Mouse (Mus musculus) left cerebral cortex, postnatal 10 days (tissue): ENCODE results near the gene Dao. TPM values are rescaled to one million over a fixed set of nuclear protein-coding genes. Genes with fewer than 3 reads are reported as not detected.

Source experiments
- DNase-seq, 2 experiments: peaks; one replicate each; pipeline ENCODE4 v3.0.0; 2021 to 2022; ENCODE audit warnings: low spot score in 2 of 2, mixed read lengths in 1 of 2; ENCODE audit errors: extremely low spot score in 1 of 2
- intact Hi-C: fragments of 180-260 bp; cut with DNase I; formaldehyde crosslinking; loops from one replicate; pipeline ENCODE4 v1.15.1; 2025
- total RNA-seq, 2 experiments: library from RNA; stranded (reverse); gene quantifications; 2 replicates each; pipeline ENCODE4 v1.2.3; 2021

Gene Dao
- total RNA-seq, 2 experiments from 2014 or later = not detected

DNA sequence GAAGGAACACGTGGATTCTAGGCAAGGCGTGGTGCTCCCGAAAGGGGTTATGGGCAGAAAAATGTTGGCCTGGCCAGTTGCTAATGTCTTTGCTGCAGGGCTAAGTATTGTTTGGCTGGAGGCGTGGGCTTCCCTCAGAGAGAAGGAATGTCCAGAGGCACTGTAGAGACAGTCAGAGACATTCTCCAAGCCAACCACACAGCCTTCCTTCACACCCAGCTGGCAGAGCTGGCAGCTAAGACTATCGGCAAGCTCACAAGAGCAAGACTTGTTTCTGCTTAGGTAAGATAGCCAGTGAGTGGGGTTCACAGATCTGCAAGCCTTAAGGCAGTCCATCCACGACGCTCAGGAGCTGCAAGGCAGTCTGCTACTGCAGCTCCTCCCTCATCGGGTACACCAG is 26.2 kb upstream of the Dao start:
- DNase-seq = no peak
- intact Hi-C loops = no loop called here

DNA sequence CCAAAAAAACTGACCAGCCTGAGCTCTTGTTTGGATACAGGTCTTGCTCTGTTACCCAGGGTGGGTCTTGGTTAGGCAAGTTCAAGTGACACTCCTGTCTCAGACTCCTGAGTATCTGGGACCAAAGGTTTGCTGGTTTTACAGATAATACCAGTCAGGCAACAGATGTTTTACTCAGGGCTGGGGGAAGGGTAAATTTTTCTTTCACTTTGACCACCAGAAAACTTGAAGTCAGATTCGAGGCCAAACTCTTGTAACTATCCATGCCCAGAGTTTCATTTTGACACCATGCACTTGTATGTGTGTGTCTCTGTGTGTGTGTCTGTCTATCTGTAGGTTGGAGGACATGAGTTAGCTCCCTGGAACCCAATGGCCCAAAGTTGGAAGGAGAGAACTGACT is 23.0 kb upstream of the Dao start:
- intact Hi-C loops = no loop called here
- DNase-seq = no peak

DNA sequence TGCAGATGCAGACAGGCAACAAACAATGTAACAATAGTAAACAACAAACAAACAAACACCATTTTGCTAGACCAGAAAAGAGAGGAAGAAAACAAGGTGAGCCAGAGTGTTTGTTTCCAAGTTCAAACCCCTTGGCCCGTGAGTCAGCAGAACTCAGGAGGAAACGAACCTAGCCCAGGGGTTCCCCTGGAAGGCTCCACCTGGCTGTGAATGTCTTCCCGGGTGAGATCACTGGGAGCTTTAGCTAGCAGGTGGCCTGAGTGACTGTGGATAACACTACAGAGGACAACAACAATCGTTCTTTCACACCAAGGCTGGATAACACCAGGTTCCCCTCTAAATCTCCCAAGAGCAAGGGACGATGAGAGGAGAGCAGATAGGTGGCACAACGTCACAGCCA is 22.3 kb upstream of the Dao start:
- intact Hi-C loops = no loop called here
- DNase-seq = no peak

DNA sequence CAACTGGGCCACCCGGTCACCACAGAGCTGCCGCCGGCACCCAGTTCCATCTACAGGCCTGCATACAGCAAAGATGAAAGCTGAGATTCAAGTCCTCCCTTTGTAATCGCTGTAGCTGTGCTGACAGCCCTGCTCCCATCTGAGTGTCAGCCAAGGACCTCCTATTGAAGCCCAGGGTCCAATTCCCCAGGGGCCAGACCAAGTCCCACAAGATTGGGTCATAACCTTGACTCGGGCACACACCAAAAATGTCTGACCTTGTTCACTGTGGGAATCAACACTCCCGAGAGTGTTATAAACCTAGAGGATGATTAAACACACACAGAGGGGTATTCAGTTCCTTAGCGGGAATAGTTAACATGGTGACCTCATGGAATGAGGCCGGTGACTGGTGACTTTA is 21.7 kb upstream of the Dao start:
- DNase-seq = no peak
- intact Hi-C loops = no loop called here

DNA sequence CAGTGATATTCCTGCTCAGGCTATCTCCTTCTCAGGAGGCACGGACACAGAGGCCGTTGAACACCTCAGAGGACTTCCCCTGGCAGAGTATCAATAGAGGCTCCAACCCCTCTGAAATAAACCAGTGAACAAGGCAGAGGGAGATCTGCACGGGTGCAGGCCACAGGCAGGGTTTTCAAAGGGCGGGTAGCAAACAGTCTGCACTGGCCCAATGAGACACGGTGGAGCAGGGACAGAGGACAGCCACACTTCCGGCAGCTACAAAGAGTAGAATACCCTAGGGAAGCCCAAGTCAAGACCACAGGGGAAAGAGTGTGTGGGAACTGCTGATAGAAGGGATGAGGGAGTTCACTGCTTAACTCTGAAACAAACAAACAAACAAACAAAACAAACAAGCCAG is 20.0 kb upstream of the Dao start:
- intact Hi-C loops = no loop called here
- no peak for DNase-seq

GRCm38 (mm10) chr5:113984025-113984740 is 19.3 kb upstream of the Dao start:
- DNase-seq = no peak
- intact Hi-C loops = no loop called here

GRCm38 (mm10) chr5:113985737-113986136 is 17.8 kb upstream of the Dao start:
- intact Hi-C loops = no loop called here
- DNase-seq = no peak

- peak in 1 of 2 experiments; percentile 62 for DNase-seq
- intact Hi-C loops = no loop called here
Observed at GRCm38 (mm10) chr5:113986182-113986961, 17.1 kb upstream of the Dao start.

DNA sequence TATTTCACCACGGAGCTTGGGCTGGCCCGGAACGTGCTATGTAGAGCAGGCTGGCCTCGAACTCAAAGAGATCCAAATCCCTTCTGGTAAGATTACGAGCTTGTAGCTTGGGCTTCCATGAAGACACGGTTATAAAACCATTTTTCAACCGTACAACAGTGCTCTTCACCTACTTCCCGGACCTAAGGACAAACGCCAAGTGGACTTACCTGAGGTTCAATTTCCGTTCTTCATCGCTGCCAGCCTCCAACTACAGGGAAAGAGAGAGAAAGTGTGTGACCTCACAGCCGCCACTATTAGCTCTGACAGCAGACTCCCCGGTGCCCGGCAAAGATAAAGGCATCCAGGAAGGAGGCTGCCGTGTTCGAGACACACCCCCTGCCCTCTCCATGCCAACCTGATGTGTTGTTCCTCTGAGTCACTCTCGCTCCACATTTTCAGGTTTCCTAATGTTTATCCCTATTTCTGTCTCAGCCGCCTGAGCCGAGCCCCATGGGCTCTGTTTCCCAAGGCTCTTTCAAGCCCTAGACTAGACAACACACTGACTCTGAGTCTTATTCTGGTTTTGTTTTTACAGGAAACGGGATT is 14.0 kb upstream of the Dao start:
- intact Hi-C loops = loop anchor here (5.0 kb wide), 1 partner anchor 32 kb away; no protein-coding TSS in a partner anchor
- no peak for DNase-seq

GRCm38 (mm10) chr5:113990593-113990992 is 12.9 kb upstream of the Dao start:
- intact Hi-C loops = loop anchor here (5.0 kb wide), 1 partner anchor 33 kb away; no protein-coding TSS in a partner anchor
- no peak for DNase-seq

DNA sequence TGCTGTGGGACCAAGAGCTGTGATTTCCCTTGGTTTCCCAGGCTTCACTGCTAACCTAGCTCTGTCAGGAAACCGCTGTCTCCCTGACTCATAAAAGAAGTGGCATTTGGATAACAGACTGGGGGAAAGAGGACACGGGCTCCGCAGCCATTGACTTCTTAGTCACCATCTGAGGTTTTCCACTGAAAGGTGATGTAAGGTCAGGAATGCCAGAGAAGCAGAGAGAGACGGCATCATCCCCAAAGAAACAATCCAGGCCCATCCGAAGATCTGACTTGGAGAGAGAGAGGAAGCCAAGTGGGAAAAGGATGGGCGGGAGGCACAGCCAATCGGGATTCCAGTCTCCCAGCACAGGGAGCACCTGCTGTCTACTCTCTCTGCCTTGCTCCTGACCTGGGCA is 12.4 kb upstream of the Dao start:
- no peak for DNase-seq
- intact Hi-C loops = loop anchor here (5.0 kb wide), 1 partner anchor 34 kb away; no protein-coding TSS in a partner anchor

- intact Hi-C loops = loop anchor here (5.0 kb wide), 1 partner anchor 35 kb away; no protein-coding TSS in a partner anchor
- peak in 1 of 2 experiments; percentile 62 for DNase-seq
Observed at GRCm38 (mm10) chr5:113992339-113992831, 11.1 kb upstream of the Dao start.

- intact Hi-C loops = loop anchor here (5.0 kb wide), 1 partner anchor 36 kb away; no protein-coding TSS in a partner anchor
- DNase-seq = peak; percentile 20 to 75
Observed at GRCm38 (mm10) chr5:113993031-113993486, 10.4 kb upstream of the Dao start.

DNA sequence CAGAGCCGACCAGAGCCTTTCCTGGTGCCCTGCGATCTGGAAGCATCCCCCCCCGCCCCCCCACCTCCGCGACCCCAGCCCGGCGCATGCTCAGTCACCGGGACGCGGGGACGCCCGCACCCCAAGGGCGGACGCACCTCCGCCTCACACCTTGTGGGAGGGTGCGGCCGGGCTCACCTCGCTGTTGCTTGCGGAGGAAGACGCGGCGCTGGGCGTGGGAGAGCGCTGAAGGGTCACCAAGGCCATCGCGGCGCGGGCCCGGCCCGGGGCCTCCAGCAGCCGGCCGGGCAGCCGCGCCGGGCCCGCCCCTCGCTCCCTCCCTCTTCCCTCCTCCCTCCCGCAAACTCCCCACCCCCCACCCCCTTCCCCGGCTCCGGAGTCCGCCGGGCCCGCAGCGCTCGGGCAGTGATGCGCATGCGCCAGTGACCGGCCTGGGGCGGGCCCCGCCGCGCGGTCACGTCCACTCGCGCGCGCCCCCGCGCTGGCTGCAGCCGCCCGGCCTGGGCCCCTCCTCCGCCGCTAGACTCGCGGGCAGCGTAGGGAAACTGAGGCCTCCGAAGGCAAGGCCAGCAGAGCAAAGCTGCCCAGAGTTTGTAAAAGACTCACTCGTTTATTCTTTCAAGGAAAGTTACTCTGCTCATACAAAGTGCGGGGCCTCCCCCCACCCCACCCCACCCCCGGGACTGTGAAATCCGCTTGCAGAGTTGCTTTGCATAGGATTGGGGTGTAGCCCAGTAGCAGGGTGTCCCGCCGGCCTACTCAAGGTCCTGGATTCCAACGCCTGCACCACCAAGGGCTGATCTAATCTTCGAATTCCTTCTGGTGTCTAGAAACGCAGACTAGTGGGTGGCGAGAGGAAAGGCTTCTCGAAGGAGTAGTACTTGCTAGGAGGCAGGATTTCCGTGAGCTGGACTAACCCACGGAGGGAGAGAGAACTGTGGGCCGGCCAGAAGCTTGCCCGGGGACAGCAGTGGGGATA is 9.7 kb upstream of the Dao start, which contains the start of gene Ssh1:
Gene Ssh1, minus strand, starts transcription at position 408 of the 979 bp plus-strand sequence.
- intact Hi-C loops = loop anchor here (5.0 kb wide), 1 partner anchor 36 kb away; no protein-coding TSS in a partner anchor
- peak; percentile 75 to 94 for DNase-seq

GRCm38 (mm10) chr5:113996458-113996857 is 7.0 kb upstream of the Dao start:
- no peak for DNase-seq
- intact Hi-C loops = no loop called here

DNA sequence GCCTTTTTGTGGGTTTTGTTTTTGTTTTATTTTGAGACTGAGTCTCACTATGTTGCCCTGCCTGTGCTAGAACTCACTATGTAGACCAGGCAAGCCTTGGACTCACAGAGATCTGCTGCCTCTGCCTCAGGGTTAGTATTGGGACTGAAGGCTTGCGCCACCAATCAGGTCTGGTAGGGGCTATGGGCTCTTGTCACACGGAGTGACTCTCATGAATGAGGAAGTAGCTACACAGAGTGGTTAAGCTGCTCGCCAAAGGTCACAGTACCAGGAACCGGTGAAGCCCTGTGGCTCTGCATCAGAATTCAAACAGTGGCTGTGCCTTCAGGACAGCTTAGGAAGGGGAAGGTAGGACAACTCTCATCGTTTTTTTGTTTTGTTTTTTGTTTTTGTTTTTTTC is 4.1 kb upstream of the Dao start:
- intact Hi-C loops = no loop called here

DNA sequence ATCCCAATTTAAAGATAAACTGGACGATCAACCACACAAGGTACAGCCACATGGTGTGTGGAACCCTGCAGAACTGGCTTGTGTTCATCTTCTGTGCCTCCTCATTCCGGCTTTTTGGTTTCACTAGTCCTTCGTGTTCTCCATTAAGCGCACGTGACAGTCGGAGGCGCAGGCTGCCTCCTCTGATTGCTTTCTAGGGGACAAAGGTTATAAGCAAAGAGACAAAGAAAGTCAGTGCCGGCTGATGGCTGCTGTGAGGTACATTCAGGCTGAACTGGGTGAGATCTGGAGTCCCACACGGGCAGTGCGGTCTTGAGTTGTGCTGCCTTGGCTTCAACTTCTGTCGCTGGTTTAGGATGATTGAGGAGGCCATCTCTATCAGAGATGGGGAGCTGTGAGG is 1.1 kb downstream of the Dao start:
- intact Hi-C loops = no loop called here
- DNase-seq = no peak

More for the DNA sequence above, 4.1 kb upstream of the Dao start:
- no peak for DNase-seq

- no peak for DNase-seq
- intact Hi-C loops = no loop called here
Observed at GRCm38 (mm10) chr5:114005100-114005499, 1.6 kb downstream of the Dao start.
